Mouse (Mus musculus): Measurements from ENCODE around the gene Cep128.

The Cep128 gene

GRCm38 (mm10) chr12:91307733-91308132 lies 76.5 kb downstream of the Cep128 start:
- DNase-seq (ENCODE audit: low read depth), result peak; percentile 10

- peak; percentile 87 for DNase-seq (ENCODE audit: low read depth)
These were observed 78.4 kb downstream of the Cep128 start for GRCm38 (mm10) chr12:91305769-91306168.

- DNase-seq (ENCODE audit: low read depth), result no peak
These were observed 79.2 kb downstream of the Cep128 start for GRCm38 (mm10) chr12:91305038-91305437.

GRCm38 (mm10) chr12:91298700-91299099 lies 85.5 kb downstream of the Cep128 start:
- no peak for DNase-seq (ENCODE audit: low read depth)

- DNase-seq (ENCODE audit: low read depth), result no peak
These were observed 88.3 kb downstream of the Cep128 start for GRCm38 (mm10) chr12:91295870-91296269.

GRCm38 (mm10) chr12:91295436-91295835 lies 88.8 kb downstream of the Cep128 start:
- DNase-seq (ENCODE audit: low read depth), result no peak

GRCm38 (mm10) chr12:91273936-91274335 lies 110.3 kb downstream of the Cep128 start:
- no peak for DNase-seq (ENCODE audit: low read depth)

GRCm38 (mm10) chr12:91269634-91270033 lies 114.6 kb downstream of the Cep128 start:
- no peak for DNase-seq (ENCODE audit: low read depth)

- DNase-seq (ENCODE audit: low read depth), result peak; percentile 29
These were observed 115.2 kb downstream of the Cep128 start for GRCm38 (mm10) chr12:91268974-91269373.

GRCm38 (mm10) chr12:91266014-91266413 lies 118.2 kb downstream of the Cep128 start:
- no peak for DNase-seq (ENCODE audit: low read depth)

- peak; percentile 34 for DNase-seq (ENCODE audit: low read depth)
These were observed 118.7 kb downstream of the Cep128 start for GRCm38 (mm10) chr12:91265462-91265861.

- no peak for DNase-seq (ENCODE audit: low read depth)
These were observed 119.3 kb downstream of the Cep128 start for GRCm38 (mm10) chr12:91264828-91265355.

- no peak for DNase-seq (ENCODE audit: low read depth)
These were observed 120.5 kb downstream of the Cep128 start for GRCm38 (mm10) chr12:91263705-91264104.

- peak; percentile 77 for DNase-seq (ENCODE audit: low read depth)
These were observed 121.4 kb downstream of the Cep128 start for GRCm38 (mm10) chr12:91262801-91263200.

- DNase-seq (ENCODE audit: low read depth), result no peak
These were observed 127.9 kb downstream of the Cep128 start for GRCm38 (mm10) chr12:91256334-91256733.

- no peak for DNase-seq (ENCODE audit: low read depth)
These were observed 129.4 kb downstream of the Cep128 start for GRCm38 (mm10) chr12:91254831-91255230.

- no peak for DNase-seq (ENCODE audit: low read depth)
These were observed 163.6 kb downstream of the Cep128 start for GRCm38 (mm10) chr12:91220609-91221008.

- peak; percentile 15 for DNase-seq (ENCODE audit: low read depth)
These were observed 178.7 kb downstream of the Cep128 start for GRCm38 (mm10) chr12:91205550-91205949.

GRCm38 (mm10) chr12:91204330-91204729 lies 179.9 kb downstream of the Cep128 start:
- no peak for DNase-seq (ENCODE audit: low read depth)

- no peak for DNase-seq (ENCODE audit: low read depth)
These were observed 181.7 kb downstream of the Cep128 start for GRCm38 (mm10) chr12:91202496-91202895.

- no peak for DNase-seq (ENCODE audit: low read depth)
These were observed 195.1 kb downstream of the Cep128 start for GRCm38 (mm10) chr12:91189111-91189510.

GRCm38 (mm10) chr12:91185564-91185963 lies 198.6 kb downstream of the Cep128 start:
- no peak for DNase-seq (ENCODE audit: low read depth)

GRCm38 (mm10) chr12:91184616-91185015 lies 199.6 kb downstream of the Cep128 start:
- no peak for DNase-seq (ENCODE audit: low read depth)

- DNase-seq (ENCODE audit: low read depth), result no peak
These were observed 200.3 kb downstream of the Cep128 start for GRCm38 (mm10) chr12:91183928-91184327.
